Mouse (Mus musculus): Measurements from ENCODE around the gene Rasgef1a.

DNA sequence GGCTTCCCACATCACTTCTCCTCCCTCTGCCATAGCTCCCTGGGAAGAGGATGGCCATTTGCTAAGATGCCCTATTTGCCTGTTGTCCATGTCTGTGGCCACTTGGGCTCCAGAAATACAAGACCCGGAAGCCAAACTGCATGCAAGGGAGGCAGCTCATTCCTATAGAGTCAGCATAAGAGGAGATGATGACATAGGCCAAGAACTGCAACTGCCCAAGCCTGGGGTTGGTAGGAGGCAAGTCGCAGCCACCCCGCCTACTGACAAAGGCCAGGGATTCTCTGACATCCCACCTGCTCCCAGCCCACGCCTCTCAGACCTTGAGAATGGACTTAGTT, 59.7 kb downstream of the Rasgef1a start:
- TF ChIP-seq CTCF (IDR thresholded peaks at IDR 0.05) (no peak), EP300 (IDR thresholded peaks at IDR 0.05; ENCODE audit: insufficient read depth, low read depth, low read length) (no peak), POLR2A (IDR thresholded peaks at IDR 0.05; ENCODE audit: insufficient read depth, low read depth, low read length) (no peak)
